Mouse (Mus musculus): Measurements from ENCODE around the gene Aasdhppt. TPM values are rescaled to one million over a fixed set of nuclear protein-coding genes. Genes with fewer than 3 reads are reported as not detected.

The Aasdhppt gene
- polyA plus RNA-seq (2012; ENCODE audit: low replicate concordance) = 0.62 and 5.2 TPM in 2 replicates

DNA sequence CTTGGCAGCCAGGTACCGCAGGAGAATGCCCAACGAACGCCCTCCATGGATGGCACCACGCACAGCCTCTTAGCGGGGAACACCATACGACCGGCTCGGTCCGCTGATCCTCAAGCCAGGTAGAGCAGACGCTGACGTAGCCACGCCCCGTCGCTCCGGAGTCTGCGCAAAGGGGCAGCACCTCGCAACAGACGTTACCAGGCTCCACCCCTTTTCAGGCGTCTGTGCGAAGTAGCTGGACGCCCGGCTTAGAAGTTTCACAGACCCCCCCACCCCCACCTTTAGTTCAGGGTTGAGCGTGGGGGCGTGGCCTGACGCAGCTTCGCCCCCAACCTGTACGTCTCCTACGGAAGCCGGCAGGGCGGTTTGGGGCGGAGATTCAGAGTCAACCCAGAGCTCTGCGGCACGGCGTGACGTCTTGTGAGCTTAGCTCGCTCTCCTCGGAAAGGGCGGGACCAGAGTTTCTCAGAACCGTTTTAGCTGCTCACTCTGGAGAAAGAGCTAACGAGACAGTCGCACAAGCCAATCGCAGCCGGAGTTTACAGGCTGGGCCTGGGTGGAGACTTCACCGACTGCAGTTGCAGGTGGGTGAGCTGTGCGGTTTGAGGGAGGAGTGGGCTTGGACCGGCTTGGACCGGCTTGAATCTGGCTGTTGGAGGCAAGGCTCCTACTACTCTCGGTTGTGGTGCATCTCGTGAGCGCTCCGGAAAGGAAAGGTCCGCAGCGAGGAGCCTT, at the start of gene Aasdhppt, which contains the start of gene Kbtbd3:
TSS of gene Aasdhppt (minus strand) at position 121 of the 735 bp plus-strand sequence.
TSS of gene Kbtbd3 (plus strand) at position 483 of the 735 bp plus-strand sequence.

Other genes with a start within 250 kb of the Aasdhppt start
- gene Kbtbd3, start 362 bp upstream of the Aasdhppt start, polyA plus RNA-seq (2012; ENCODE audit: low replicate concordance) = not detected in 2 replicates
- gene Msantd4, start 67.1 kb upstream of the Aasdhppt start, polyA plus RNA-seq (2012; ENCODE audit: low replicate concordance) = 0.18 and 2.2 TPM in 2 replicates